Mouse (Mus musculus) embryonic facial prominence, embryonic 15.5 days (tissue): ENCODE results near the gene Fhit. TPM values are rescaled to one million over a fixed set of nuclear protein-coding genes. Genes with fewer than 3 reads are reported as not detected.
"Not testable (repeated sequence)": the region's sequence is repeated elsewhere in the genome, so short reads cannot be mapped to it uniquely, and the experiment has no call there.

Experiments
- ATAC-seq: fragments of 200-750 bp; cut with Nextera tagmentation; 2 replicates; pipeline ENCODE4 v1.8.0; 2017; ENCODE audit warnings: low read depth, moderate TSS enrichment; ENCODE audit not compliant: insufficient number of reproducible peaks, low FRiP score, low TSS enrichment
- H3K27ac ChIP-seq: fragments of 300-500 bp; sonication (generic); replicated peaks from 2 replicates; pipeline ENCODE4 v1.5.1; 2015; ENCODE audit warnings: mild to moderate bottlenecking, inconsistent platforms
- H3K27me3 ChIP-seq: fragments of 300-500 bp; sonication (generic); 2 replicates; pipeline ENCODE4 v1.6.1; 2015; ENCODE audit warnings: inconsistent platforms
- H3K36me3 ChIP-seq: fragments of 300-500 bp; sonication (generic); 2 replicates; pipeline ENCODE4 v1.6.1; 2015; ENCODE audit warnings: mild to moderate bottlenecking, inconsistent platforms
- H3K4me1 ChIP-seq: fragments of 300-500 bp; sonication (generic); 2 replicates; pipeline ENCODE4 v1.6.1; 2015; ENCODE audit warnings: inconsistent platforms
- H3K4me2 ChIP-seq: fragments of 300-500 bp; sonication (generic); replicated peaks from 2 replicates; pipeline ENCODE4 v1.6.1; 2015; ENCODE audit warnings: mild to moderate bottlenecking, inconsistent platforms
- H3K4me3 ChIP-seq: fragments of 300-500 bp; sonication (generic); replicated peaks from 2 replicates; pipeline ENCODE4 v1.5.1; 2015; ENCODE audit warnings: mild to moderate bottlenecking, inconsistent platforms
- H3K9ac ChIP-seq: fragments of 300-500 bp; sonication (generic); 2 replicates; pipeline ENCODE4 v1.6.1; 2015; ENCODE audit warnings: inconsistent platforms
- H3K9me3 ChIP-seq: fragments of 300-500 bp; sonication (generic); replicated peaks from 2 replicates; pipeline ENCODE4 v1.6.1; 2016; ENCODE audit warnings: inconsistent platforms
- WGBS: fragments of 180-500 bp; shearing (Covaris S2); methylation state at CpG from one replicate; pipeline ENCODE4 v1.1.7; 2015; 5-methylcytosine and 5-hydroxymethylcytosine counted together
- polyA plus RNA-seq: library from polyadenylated mRNA; unstranded; fragments of >200 nt; fragmentation: Nextera tagmentation; extraction: Ambion mirVana; gene quantifications from 2 replicates; pipeline ENCODE4 v1.2.1, GENCODE M21; 2015

The Fhit gene
- polyA plus RNA-seq, 1 experiment from 2014 or later, result 8.7 TPM

DNA sequence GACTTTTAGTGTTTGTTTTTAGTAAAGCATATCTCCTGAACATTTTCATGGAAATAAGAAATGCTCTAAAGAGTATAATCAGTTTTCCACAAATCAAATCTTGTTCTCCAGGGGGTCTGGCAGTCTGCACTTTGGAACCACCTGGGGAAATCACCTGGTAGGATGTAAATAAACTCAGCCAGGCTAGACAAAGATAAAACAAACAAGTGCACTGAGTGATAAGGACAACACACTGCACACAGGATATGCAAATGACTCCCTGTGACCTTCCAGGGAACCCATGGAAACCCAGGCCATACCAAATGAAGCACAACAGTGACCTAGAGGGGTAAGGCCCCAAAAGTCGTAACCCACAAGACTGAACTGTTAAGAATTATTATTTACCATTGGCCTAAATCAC is 364.2 kb downstream of the Fhit start:
- no peak overlapping the region for H3K27ac ChIP-seq
- H3K4me3 ChIP-seq, result no peak overlapping the region
- WGBS, result 84% methylated on average over 1 of the region's 1 CpGs
- H3K9me3 ChIP-seq, result no peaks in the 10 kb centered on the region
- no peak overlapping the region for H3K9ac ChIP-seq
- no peaks in the 10 kb centered on the region for H3K4me1 ChIP-seq
- no peak overlapping the region for H3K4me2 ChIP-seq
- no peak for ATAC-seq
- no peaks in the 10 kb centered on the region for H3K27me3 ChIP-seq
- H3K36me3 ChIP-seq, result no peaks in the 10 kb centered on the region

GRCm38 (mm10) chr14:10795498-10796075 is 366.2 kb downstream of the Fhit start:
- H3K27me3 ChIP-seq, result no peaks in the 10 kb centered on the region
- H3K4me2 ChIP-seq, result no peak overlapping the region
- ATAC-seq, result no peak
- 49% methylated on average over 2 of the region's 2 CpGs for WGBS
- no peak overlapping the region for H3K9ac ChIP-seq
- no peak overlapping the region for H3K27ac ChIP-seq
- no peaks in the 10 kb centered on the region for H3K9me3 ChIP-seq
- no peak overlapping the region for H3K4me3 ChIP-seq
- no peaks in the 10 kb centered on the region for H3K4me1 ChIP-seq
- no peaks in the 10 kb centered on the region for H3K36me3 ChIP-seq

DNA sequence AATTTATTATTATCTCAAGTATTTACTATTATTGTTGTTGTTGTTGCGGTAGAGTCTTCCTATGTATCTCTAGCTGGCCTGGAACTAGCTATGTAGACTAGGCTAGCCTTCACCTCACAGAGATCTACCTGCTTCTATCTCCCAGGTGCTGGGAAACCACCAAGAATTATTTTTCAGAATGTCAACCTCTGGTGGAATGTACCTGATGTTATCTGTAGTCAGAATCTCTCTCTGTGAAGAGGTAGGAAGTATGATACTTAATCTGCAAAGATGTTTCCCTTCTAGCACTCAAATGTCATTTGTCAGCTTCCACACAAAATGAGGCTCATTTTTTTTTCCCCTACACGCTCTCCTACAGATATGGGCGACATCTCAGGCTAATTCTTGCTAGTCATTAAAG is 377.9 kb downstream of the Fhit start:
- no peaks in the 10 kb centered on the region for H3K4me1 ChIP-seq
- no peak overlapping the region for H3K4me3 ChIP-seq
- H3K9ac ChIP-seq, result no peak overlapping the region
- no peak overlapping the region for H3K4me2 ChIP-seq
- no peak for ATAC-seq
- H3K27ac ChIP-seq, result no peak overlapping the region
- H3K36me3 ChIP-seq, result no peaks in the 10 kb centered on the region
- no peaks in the 10 kb centered on the region for H3K27me3 ChIP-seq
- H3K9me3 ChIP-seq, result no peaks in the 10 kb centered on the region
- 80% methylated on average over 3 of the region's 3 CpGs for WGBS

GRCm38 (mm10) chr14:10778721-10779120 is 383.1 kb downstream of the Fhit start:
- no peak overlapping the region for H3K4me2 ChIP-seq
- H3K27ac ChIP-seq, result no peak overlapping the region
- no peaks in the 10 kb centered on the region for H3K9me3 ChIP-seq
- no peaks in the 10 kb centered on the region for H3K27me3 ChIP-seq
- whole genome bisulfite sequencing, result 84% methylated on average over 2 of the region's 2 CpGs
- no peak overlapping the region for H3K9ac ChIP-seq
- no peaks in the 10 kb centered on the region for H3K4me1 ChIP-seq
- H3K4me3 ChIP-seq, result no peak overlapping the region
- no peak for ATAC-seq
- no peaks in the 10 kb centered on the region for H3K36me3 ChIP-seq

- not testable (repeated sequence) for H3K9me3 ChIP-seq, H3K36me3 ChIP-seq, H3K27me3 ChIP-seq, H3K9ac ChIP-seq, H3K4me3 ChIP-seq, H3K4me1 ChIP-seq, H3K4me2 ChIP-seq, H3K27ac ChIP-seq, ATAC-seq
- 96% methylated on average over 1 of the region's 1 CpGs for WGBS
Observed at GRCm38 (mm10) chr14:10754883-10755282, 407.0 kb downstream of the Fhit start.

- H3K9me3 ChIP-seq, result no peaks in the 10 kb centered on the region
- ATAC-seq, result no peak
- H3K4me1 ChIP-seq, result no peaks in the 10 kb centered on the region
- no peak overlapping the region for H3K27ac ChIP-seq
- no peaks in the 10 kb centered on the region for H3K27me3 ChIP-seq
- 69% methylated on average over 2 of the region's 2 CpGs for WGBS
- H3K4me2 ChIP-seq, result no peak overlapping the region
- H3K9ac ChIP-seq, result no peak overlapping the region
- H3K4me3 ChIP-seq, result no peak overlapping the region
- no peaks in the 10 kb centered on the region for H3K36me3 ChIP-seq
Observed at GRCm38 (mm10) chr14:10738076-10738475, 423.8 kb downstream of the Fhit start.

GRCm38 (mm10) chr14:10722525-10722924 is 439.3 kb downstream of the Fhit start:
- Histone ChIP-seq H3K27me3 (no peaks in the 10 kb centered on the region), H3K4me2 (no peak overlapping the region), H3K9ac (no peak overlapping the region), H3K27ac (no peak overlapping the region), H3K4me3 (no peak overlapping the region), H3K4me1 (no peaks in the 10 kb centered on the region), H3K36me3 (no peaks in the 10 kb centered on the region), H3K9me3 (no peaks in the 10 kb centered on the region)
- ATAC-seq, result no peak

DNA sequence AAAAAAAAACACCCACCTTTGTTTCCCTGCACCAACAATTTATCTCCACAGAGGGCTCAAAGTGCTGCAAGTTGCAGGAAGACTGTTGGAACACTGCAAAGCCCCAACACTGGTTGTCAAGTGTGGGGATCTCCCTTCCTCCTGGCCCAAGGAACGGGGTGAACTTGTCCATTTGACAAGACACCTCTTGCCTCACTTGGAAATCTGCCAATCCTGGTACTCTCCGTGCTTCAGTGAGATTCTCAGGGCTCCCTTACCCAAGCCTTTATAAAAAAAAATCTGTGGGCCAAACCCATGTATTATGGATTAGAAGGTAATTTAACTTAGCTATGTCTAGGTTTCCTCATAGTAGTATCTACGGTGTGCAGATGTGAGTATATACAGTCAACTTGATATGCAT is 448.9 kb downstream of the Fhit start:
- Histone ChIP-seq H3K4me1 (no peaks in the 10 kb centered on the region), H3K27ac (no peak overlapping the region), H3K9ac (no peak overlapping the region), H3K9me3 (no peaks in the 10 kb centered on the region), H3K4me3 (no peak overlapping the region), H3K4me2 (no peak overlapping the region), H3K27me3 (no peaks in the 10 kb centered on the region), H3K36me3 (no peaks in the 10 kb centered on the region)
- 50% methylated on average over 3 of the region's 3 CpGs for WGBS
- ATAC-seq, result no peak

DNA sequence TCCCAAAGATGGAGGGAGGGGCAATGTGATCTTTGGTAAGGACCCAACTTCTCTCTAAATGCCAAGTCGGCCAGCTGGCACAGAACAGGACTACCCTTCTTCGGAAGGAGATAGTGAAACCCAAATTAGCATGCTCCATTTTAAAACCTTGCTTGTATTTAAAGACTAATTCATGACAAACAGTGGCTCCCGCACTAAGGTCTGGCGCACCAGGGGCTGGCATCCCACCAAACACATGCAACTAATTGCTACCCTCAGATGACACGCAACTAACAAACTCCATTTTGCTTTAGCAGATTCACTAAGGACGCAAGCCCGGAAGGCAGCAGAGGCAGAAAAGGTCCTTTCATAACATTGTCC is 449.3 kb downstream of the Fhit start:
- H3K27me3 ChIP-seq, result no peaks in the 10 kb centered on the region
- H3K9ac ChIP-seq, result no peak overlapping the region
- no peak overlapping the region for H3K4me2 ChIP-seq
- ATAC-seq, result no peak
- no peaks in the 10 kb centered on the region for H3K9me3 ChIP-seq
- H3K4me1 ChIP-seq, result no peaks in the 10 kb centered on the region
- WGBS, result 59% methylated on average over 7 of the region's 7 CpGs
- H3K4me3 ChIP-seq, result no peak overlapping the region
- H3K27ac ChIP-seq, result no peak overlapping the region
- no peaks in the 10 kb centered on the region for H3K36me3 ChIP-seq

DNA sequence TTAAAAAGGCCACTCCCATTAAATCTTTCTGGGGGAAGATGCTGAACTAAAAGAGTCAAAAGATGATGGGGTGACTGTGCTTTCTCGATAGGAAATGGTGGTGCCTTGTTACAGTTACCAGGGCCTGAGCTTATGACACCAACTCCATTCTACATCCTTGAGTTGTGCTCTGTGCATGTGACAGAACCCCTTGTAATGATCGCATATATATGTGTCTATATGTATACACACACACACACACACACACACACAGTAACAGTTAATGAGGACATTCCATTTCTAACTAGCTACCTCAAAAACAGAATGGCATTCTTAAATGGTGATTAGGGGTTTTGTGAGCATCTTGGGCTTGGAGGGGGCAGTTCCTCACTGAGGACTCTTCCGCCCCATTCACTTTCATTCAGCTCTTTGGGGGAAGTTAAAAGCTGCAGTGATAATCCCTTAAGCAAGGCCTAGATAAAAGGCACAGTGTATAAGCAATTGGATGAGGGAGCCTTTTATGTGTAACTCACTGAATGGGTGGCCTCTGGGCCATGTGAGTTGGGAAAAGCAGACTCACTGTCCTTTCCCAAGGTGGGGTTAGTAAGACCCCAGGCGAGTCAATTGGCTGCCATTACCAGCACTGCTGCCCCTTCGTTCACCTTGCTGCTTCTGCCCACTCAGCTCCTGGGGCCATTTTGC is 449.9 kb downstream of the Fhit start:
- Histone ChIP-seq H3K4me1 (no peaks in the 10 kb centered on the region), H3K4me2 (no peak overlapping the region), H3K4me3 (no peak overlapping the region), H3K9me3 (no peaks in the 10 kb centered on the region), H3K9ac (no peak overlapping the region), H3K27me3 (no peaks in the 10 kb centered on the region), H3K27ac (no peak overlapping the region), H3K36me3 (no peaks in the 10 kb centered on the region)
- 88% methylated on average over 5 of the region's 5 CpGs for WGBS
- no peak for ATAC-seq

DNA sequence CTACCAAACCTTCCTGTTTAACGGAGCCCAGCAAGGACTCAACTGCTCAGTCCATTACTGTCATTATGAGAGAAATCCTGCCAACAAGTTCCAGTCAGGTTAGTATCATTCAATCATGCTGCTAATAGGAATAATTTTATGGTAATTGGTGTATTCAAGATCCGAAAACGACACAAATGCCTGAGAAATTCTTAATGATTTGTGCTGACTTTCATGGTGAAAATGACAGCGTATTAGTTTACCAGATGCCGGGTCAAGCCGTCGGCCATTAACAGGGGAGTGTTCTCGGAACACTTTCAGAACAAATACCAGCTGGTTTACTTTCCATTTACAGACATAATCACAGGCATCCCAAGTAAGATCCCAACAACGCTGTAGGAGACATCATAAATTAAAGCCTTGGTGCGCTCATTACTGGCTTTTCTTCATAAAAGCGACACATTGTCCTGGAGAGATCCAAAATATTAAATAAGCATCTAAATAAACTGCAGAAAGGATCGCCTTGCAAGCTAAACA is 451.0 kb downstream of the Fhit start:
- H3K36me3 ChIP-seq, result no peaks in the 10 kb centered on the region
- no peaks in the 10 kb centered on the region for H3K9me3 ChIP-seq
- no peaks in the 10 kb centered on the region for H3K4me1 ChIP-seq
- H3K27me3 ChIP-seq, result no peaks in the 10 kb centered on the region
- no peak overlapping the region for H3K4me2 ChIP-seq
- H3K27ac ChIP-seq, result no peak overlapping the region
- no peak for ATAC-seq
- WGBS, result 68% methylated on average over 12 of the region's 12 CpGs
- H3K4me3 ChIP-seq, result no peak overlapping the region
- no peak overlapping the region for H3K9ac ChIP-seq

DNA sequence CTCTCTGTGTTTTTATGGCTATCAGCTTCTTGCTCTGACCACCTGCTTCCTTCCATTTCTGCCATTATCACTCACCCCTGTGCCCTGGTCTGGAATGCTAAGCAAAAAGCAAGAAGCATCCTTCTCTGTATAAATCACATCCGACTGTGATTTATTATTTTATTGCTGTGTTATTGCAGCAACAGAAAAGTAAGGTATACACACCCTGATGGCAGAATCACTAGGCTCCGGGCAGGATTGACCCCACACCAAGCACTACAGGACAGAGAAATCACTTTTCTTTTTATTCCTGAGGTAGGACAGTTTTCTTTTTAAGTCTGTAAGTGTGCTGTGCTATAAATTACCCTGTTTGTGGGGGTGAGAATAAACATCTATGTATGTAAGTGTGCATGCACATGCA is 460.1 kb downstream of the Fhit start:
- H3K4me2 ChIP-seq, result no peak overlapping the region
- ATAC-seq, result no peak
- H3K9ac ChIP-seq, result no peak overlapping the region
- H3K9me3 ChIP-seq, result no peaks in the 10 kb centered on the region
- no peaks in the 10 kb centered on the region for H3K4me1 ChIP-seq
- H3K27ac ChIP-seq, result no peak overlapping the region
- WGBS, result 87% methylated on average over 2 of the region's 2 CpGs
- H3K4me3 ChIP-seq, result no peak overlapping the region
- H3K36me3 ChIP-seq, result no peaks in the 10 kb centered on the region
- no peaks in the 10 kb centered on the region for H3K27me3 ChIP-seq
